Mouse (Mus musculus) CD4-positive helper T cell, adult 2 months (primary cell): ENCODE measurements at regions not wholly inside any gene's neighbourhood (a gene's known extent, or its start where the extent isn't known, plus 50 kb on each side); places are given as distances from the start of the nearest gene placed in this dataset.

Source experiments
- DNase-seq: peaks from one replicate; pipeline ENCODE4 v3.0.0-alpha.2; 2012; ENCODE audit warnings: low read depth, missing footprints, low spot score

- no peak for DNase-seq
These were observed 144.1 kb downstream of the Klf7 start for GRCm38 (mm10) chr1:63977956-63978355.

GRCm38 (mm10) chr1:63977302-63977888 lies 144.7 kb downstream of the Klf7 start:
- no peak for DNase-seq

GRCm38 (mm10) chr1:63976862-63977261 lies 145.2 kb downstream of the Klf7 start:
- no peak for DNase-seq

GRCm38 (mm10) chr1:63967849-63968248 lies 154.2 kb downstream of the Klf7 start:
- no peak for DNase-seq

- DNase-seq: no peak
These were observed 156.6 kb downstream of the Klf7 start for GRCm38 (mm10) chr1:63965446-63965845.

- DNase-seq: no peak
These were observed 157.6 kb downstream of the Klf7 start for GRCm38 (mm10) chr1:63964519-63964918.

- DNase-seq: no peak
These were observed 166.3 kb downstream of the Klf7 start for GRCm38 (mm10) chr1:63955701-63956355.

- no peak for DNase-seq
These were observed 167.1 kb downstream of the Klf7 start for GRCm38 (mm10) chr1:63954876-63955513.

GRCm38 (mm10) chr1:63954172-63954571 lies 167.9 kb downstream of the Klf7 start:
- DNase-seq: no peak

GRCm38 (mm10) chr1:63953229-63953883 lies 168.7 kb downstream of the Klf7 start:
- DNase-seq: peak; percentile 68

GRCm38 (mm10) chr1:63951663-63952062 lies 170.4 kb downstream of the Klf7 start:
- no peak for DNase-seq

GRCm38 (mm10) chr1:63947278-63947677 lies 174.8 kb downstream of the Klf7 start:
- DNase-seq: no peak

GRCm38 (mm10) chr1:63946834-63947233 lies 175.2 kb downstream of the Klf7 start:
- DNase-seq: no peak

- no peak for DNase-seq
These were observed 175.7 kb upstream of the 4933402D24Rik start for GRCm38 (mm10) chr1:63944786-63945185.

GRCm38 (mm10) chr1:63938416-63938815 lies 169.3 kb upstream of the 4933402D24Rik start:
- no peak for DNase-seq

GRCm38 (mm10) chr1:63937480-63937879 lies 168.4 kb upstream of the 4933402D24Rik start:
- DNase-seq: no peak

- no peak for DNase-seq
These were observed 165.7 kb upstream of the 4933402D24Rik start for GRCm38 (mm10) chr1:63934570-63935280.

- DNase-seq: no peak
These were observed 163.4 kb upstream of the 4933402D24Rik start for GRCm38 (mm10) chr1:63932484-63932883.

- DNase-seq: no peak
These were observed 160.5 kb upstream of the 4933402D24Rik start for GRCm38 (mm10) chr1:63929362-63930125.

- DNase-seq: no peak
These were observed 159.8 kb upstream of the 4933402D24Rik start for GRCm38 (mm10) chr1:63928850-63929249.

GRCm38 (mm10) chr1:63928361-63928760 lies 159.3 kb upstream of the 4933402D24Rik start:
- no peak for DNase-seq
